In the genomic region with DNA sequence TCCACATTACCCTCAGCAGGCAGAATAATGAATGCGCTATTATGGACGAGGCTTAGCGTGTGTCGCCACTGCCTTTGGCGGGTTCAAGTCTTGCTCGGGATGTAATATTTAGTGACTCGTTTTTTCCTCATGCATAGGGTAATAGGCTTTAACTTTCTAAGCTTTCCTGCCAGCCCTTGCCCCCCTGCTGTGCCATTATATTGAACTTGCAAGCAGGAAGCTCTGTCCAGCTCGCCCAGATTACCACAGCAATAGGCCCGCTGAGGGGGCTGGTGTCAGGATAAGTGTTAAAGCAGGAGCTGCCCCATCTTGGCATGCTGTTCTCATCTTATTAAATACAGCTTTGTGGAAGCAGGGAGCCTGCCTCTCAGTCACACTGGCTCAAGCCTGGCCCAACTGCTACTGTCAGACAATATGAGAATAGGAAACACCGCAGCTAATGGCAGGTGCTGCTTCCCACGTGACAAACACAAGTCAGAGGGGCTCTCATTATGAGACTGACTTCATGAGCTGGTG, we compare ENCODE assay signal across 11 mouse cellular contexts.
DNase-seq lines count a peak whose midpoint lies in the region; ATAC-seq and TF ChIP-seq lines count a peak whose summit lies in the region.
"Had no signal": no experiment of that assay in that cellular context is flagged by ENCODE, and none has a peak within 500 bp of the region (broad histone marks: within the 10 kb centered on the region; RNA-seq: fewer than 3 reads in every experiment).

No protein-coding gene starts in this region.

- no peak overlapping the region for H3K4me2 ChIP-seq in midbrain, embryonic 15.5 days
- no peak overlapping the region for H3K4me2 ChIP-seq in liver, postnatal 0 days (ENCODE audit: low read depth, low read length)
- H3K4me2 ChIP-seq: limb, embryonic 15.5 days had no signal

- peak; percentile 94 for ATAC-seq in midbrain, embryonic 15.5 days (replicated peaks)
- ATAC-seq in liver, postnatal 0 days: no peak
- ATAC-seq: Patski had no signal

- H3K9ac ChIP-seq in ES-E14 (ENCODE audit: insufficient read depth, low read depth, low read length, poor library complexity, severe bottlenecking): no peak overlapping the region
- no peak overlapping the region for H3K9ac ChIP-seq in midbrain, embryonic 15.5 days
- no peak overlapping the region for H3K9ac ChIP-seq in liver, postnatal 0 days (replicated peaks)
- H3K9ac ChIP-seq: limb, embryonic 15.5 days had no signal

- intact Hi-C loops in left cerebral cortex, postnatal 14 days (cut with DNase I): no loop called here

- peaks cover 0 to 4% of the 10 kb centered on the region in 2 experiments; a peak in 1 of 4 replicates for H3K4me1 ChIP-seq in ES-E14 (ENCODE audit: control insufficient read depth in 2 of 2, insufficient read depth in 2 of 2, low read length in 2 of 2, poor library complexity in 1 of 2)
- H3K4me1 ChIP-seq in hindbrain, embryonic 10.5 days (replicated peaks): peaks cover 9% of the 10 kb centered on the region
- H3K4me1 ChIP-seq in midbrain, embryonic 15.5 days: peaks cover 10% of the 10 kb centered on the region
- H3K4me1 ChIP-seq in liver, postnatal 0 days (ENCODE audit: insufficient read depth): no peaks in the 10 kb centered on the region
- H3K4me1 ChIP-seq: limb, embryonic 15.5 days had no signal

- no peak overlapping the region for H3K27ac ChIP-seq in ES-E14 (ENCODE audit: insufficient read depth, low read depth, low read length, poor library complexity, severe bottlenecking)
- H3K27ac ChIP-seq in hindbrain, embryonic 10.5 days: 0 out of 2 replicates have a peak overlapping the region, but pooled peaks have one; percentile 16
- H3K27ac ChIP-seq in midbrain, embryonic 15.5 days: 0 out of 2 replicates have a peak overlapping the region, but pooled peaks have one; percentile 29
- H3K27ac ChIP-seq in liver, postnatal 0 days (ENCODE audit: low read depth): no peak overlapping the region
- H3K27ac ChIP-seq: limb, embryonic 15.5 days had no signal

- DNase-seq in ES-E14 (ENCODE audit: low read depth, low spot score): peak; percentile 40
- DNase-seq in embryo, embryonic 10 days (ENCODE audit: low spot score): peak; percentile 53
- DNase-seq in hindbrain, embryonic 10.5 days (ENCODE audit: low spot score): peak; percentile 57
- DNase-seq in liver, postnatal 0 days: no peak
- DNase-seq in left cerebral cortex, postnatal 14 days (ENCODE audit: low spot score in 2 of 2): no peak
- no peak for DNase-seq in heart, adult 8-10 months (ENCODE audit: low spot score)
- DNase-seq in adrenal gland, adult (ENCODE audit: inconsistent age in 2 of 2, low spot score in 1 of 2): no peak
- DNase-seq: kidney, postnatal 14 days had no signal

- no peak for TF ChIP-seq CTCF in liver, postnatal 0 days (IDR thresholded peaks at IDR 0.05; ENCODE audit: low read depth)

- H3K36me3 ChIP-seq in ES-E14 (ENCODE audit: control insufficient read depth, insufficient read depth, low read length, poor library complexity, severe bottlenecking): no peaks in the 10 kb centered on the region
- H3K36me3 ChIP-seq in hindbrain, embryonic 10.5 days: no peaks in the 10 kb centered on the region
- no peaks in the 10 kb centered on the region for H3K36me3 ChIP-seq in midbrain, embryonic 15.5 days (replicated peaks)
- no peaks in the 10 kb centered on the region for H3K36me3 ChIP-seq in liver, postnatal 0 days (replicated peaks; ENCODE audit: insufficient read depth, low read length)
- H3K36me3 ChIP-seq: limb, embryonic 15.5 days had no signal

- H3K9me3 ChIP-seq in ES-E14 (ENCODE audit: control insufficient read depth, insufficient read depth, low read depth, low read length): no peaks in the 10 kb centered on the region
- H3K9me3 ChIP-seq in hindbrain, embryonic 10.5 days: no peaks in the 10 kb centered on the region
- H3K9me3 ChIP-seq in midbrain, embryonic 15.5 days: no peaks in the 10 kb centered on the region
- H3K9me3 ChIP-seq in liver, postnatal 0 days (ENCODE audit: low read length): no peaks in the 10 kb centered on the region
- H3K9me3 ChIP-seq: limb, embryonic 15.5 days had no signal

- peaks cover 9% of the 10 kb centered on the region for H3K27me3 ChIP-seq in hindbrain, embryonic 10.5 days (ENCODE audit: insufficient read depth, poor library complexity, severe bottlenecking)
- peaks cover 12% of the 10 kb centered on the region for H3K27me3 ChIP-seq in midbrain, embryonic 15.5 days (replicated peaks)
- H3K27me3 ChIP-seq in liver, postnatal 0 days (ENCODE audit: insufficient read depth, low read length): no peaks in the 10 kb centered on the region
- H3K27me3 ChIP-seq: limb, embryonic 15.5 days had no signal

- 8% methylated on average over 11 of the region's 11 CpGs for WGBS in hindbrain, embryonic 10.5 days
- WGBS in midbrain, embryonic 15.5 days: 5% methylated on average over 11 of the region's 11 CpGs
- 42% methylated on average over 11 of the region's 11 CpGs for WGBS in liver, postnatal 0 days (ENCODE audit: insufficient replicate concordance)

- TF ChIP-seq EP300 in liver, postnatal 0 days (IDR thresholded peaks at IDR 0.05; ENCODE audit: low read depth): no peak

- H3K4me3 ChIP-seq in ES-E14 (ENCODE audit: insufficient read depth in 1 of 2, low read depth in 1 of 2, low read length in 2 of 2, poor library complexity in 1 of 2, severe bottlenecking in 1 of 2): no peak overlapping the region
- H3K4me3 ChIP-seq in hindbrain, embryonic 10.5 days: no peak overlapping the region
- no peak overlapping the region for H3K4me3 ChIP-seq in midbrain, embryonic 15.5 days
- H3K4me3 ChIP-seq in liver, postnatal 0 days (ENCODE audit: low read depth, low read length): no peak overlapping the region
- H3K4me3 ChIP-seq: limb, embryonic 15.5 days had no signal

- in situ Hi-C loops in ES-E14 (cut with MboI; ENCODE audit: low sequenced_read_pairs in 2 of 2, unreplicated experiment in 2 of 2): no loop called here

TF ChIP-seq in ES-E14, 5 proteins besides CTCF, POLR2A, EP300 and RAD21:
- TF ChIP-seq HCFC1 (IDR thresholded peaks at IDR 0.05; ENCODE audit: borderline replicate concordance, insufficient read depth, low read length) (no peak), CHD2 (IDR thresholded peaks at IDR 0.05; ENCODE audit: low read depth, low read length) (no peak), ZC3H11A (IDR thresholded peaks at IDR 0.05; ENCODE audit: borderline replicate concordance, low read depth, low read length) (no peak), ZNF384 (IDR thresholded peaks at IDR 0.05; ENCODE audit: low read depth, low read length) (no peak), MAFK (IDR thresholded peaks at IDR 0.05; ENCODE audit: insufficient read depth, low read depth, low read length) (no peak)

Comparison
In these comparisons a context has a peak if more than half of its experiments do, and no peak if none do; other contexts are left out.
1. DNase-seq: peak in ES-E14 (single experiment), embryo, embryonic 10 days (single experiment) and hindbrain, embryonic 10.5 days (single experiment); none in liver, postnatal 0 days (single experiment), left cerebral cortex, postnatal 14 days (0 of 2), heart, adult 8-10 months (single experiment) and adrenal gland, adult (0 of 2).
2. H3K27ac ChIP-seq: peak in hindbrain, embryonic 10.5 days (single experiment) and midbrain, embryonic 15.5 days (single experiment); none in ES-E14 (single experiment) and liver, postnatal 0 days (single experiment).